In genomic region chr9:107936215-107936822, GRCm38 (mm10) we compare ENCODE assay signal across 9 mouse cellular contexts. TPM values are rescaled to one million over a fixed set of nuclear protein-coding genes. Genes with fewer than 3 reads are reported as not detected.
A peak's percentile ranks its signal among the peaks of the same experiment; 100 is the strongest.
DNase-seq lines count a peak whose midpoint lies in the region; ATAC-seq and TF ChIP-seq lines count a peak whose summit lies in the region.
"Had no signal": no experiment of that assay in that cellular context is flagged by ENCODE, and none has a peak within 500 bp of the region (broad histone marks: within the 10 kb centered on the region; RNA-seq: fewer than 3 reads in every experiment).

No protein-coding gene starts in this region.

- H3K4me2 ChIP-seq in heart, embryonic 15.5 days = peak overlapping the region; percentile 88
- peak overlapping the region; percentile 97 for H3K4me2 ChIP-seq in hindbrain, embryonic 12.5 days (replicated peaks)
- peak overlapping the region; percentile 38 for H3K4me2 ChIP-seq in liver, embryonic 14.5 days (ENCODE audit: low read depth)

- no peak for TF ChIP-seq EP300 in liver, embryonic 14.5 days (IDR thresholded peaks at IDR 0.05; ENCODE audit: low read depth)

- no peaks in the 10 kb centered on the region for H3K9me3 ChIP-seq in heart, embryonic 15.5 days (replicated peaks)
- no peaks in the 10 kb centered on the region for H3K9me3 ChIP-seq in hindbrain, embryonic 12.5 days (replicated peaks)
- no peaks in the 10 kb centered on the region for H3K9me3 ChIP-seq in liver, embryonic 14.5 days (ENCODE audit: control insufficient read depth, low read length)

- H3K4me3 ChIP-seq in heart, embryonic 15.5 days = peak overlapping the region; percentile 50
- H3K4me3 ChIP-seq in cortical plate, adult 2 months (ENCODE audit: insufficient read depth, low read length) = peak overlapping the region; percentile 87
- H3K4me3 ChIP-seq in hindbrain, embryonic 12.5 days = peak overlapping the region; percentile 44
- H3K4me3 ChIP-seq in liver, embryonic 14.5 days (ENCODE audit: insufficient read depth in 1 of 2, low read depth in 2 of 2, low read length in 2 of 2) = peak overlapping the region; percentile 9 to 12; a peak in 2 of 4 replicates

- 3% methylated on average over 29 of the region's 29 CpGs for WGBS in heart, embryonic 15.5 days
- under 1% methylated on average over 29 of the region's 29 CpGs for WGBS in hindbrain, embryonic 12.5 days
- 7% methylated on average over 29 of the region's 29 CpGs for WGBS in liver, embryonic 14.5 days (ENCODE audit: insufficient replicate concordance)

- peaks cover 13% of the 10 kb centered on the region for H3K4me1 ChIP-seq in heart, embryonic 15.5 days (replicated peaks)
- H3K4me1 ChIP-seq in cortical plate, adult 2 months (ENCODE audit: control insufficient read depth, insufficient read depth, low read length) = peaks cover 14% of the 10 kb centered on the region
- peaks cover 27% of the 10 kb centered on the region for H3K4me1 ChIP-seq in hindbrain, embryonic 12.5 days
- no peaks in the 10 kb centered on the region for H3K4me1 ChIP-seq in liver, embryonic 14.5 days (replicated peaks; ENCODE audit: control insufficient read depth in 2 of 2, insufficient read depth in 2 of 2, low read length in 1 of 2)

- H3K9ac ChIP-seq in heart, embryonic 15.5 days = peak overlapping the region; percentile 34
- H3K9ac ChIP-seq in hindbrain, embryonic 12.5 days = peak overlapping the region; percentile 70
- H3K9ac ChIP-seq in liver, embryonic 14.5 days (replicated peaks) = no peak overlapping the region

- no peak for TF ChIP-seq POLR2A in cortical plate, adult 2 months (IDR thresholded peaks at IDR 0.05; ENCODE audit: extremely low read depth, insufficient read depth, low read length)

- no peak overlapping the region for H3K27ac ChIP-seq in heart, embryonic 15.5 days
- peak overlapping the region; percentile 83 for H3K27ac ChIP-seq in cortical plate, adult 2 months (ENCODE audit: insufficient read depth, low read length)
- no peak overlapping the region; the same call in 1 of the 2 replicates for H3K27ac ChIP-seq in hindbrain, embryonic 12.5 days
- H3K27ac ChIP-seq in liver, embryonic 14.5 days = no peak overlapping the region

- DNase-seq in heart, adult 8-10 months (ENCODE audit: low spot score) = no peak
- no peak for DNase-seq in liver, embryonic 14.5 days (ENCODE audit: low read depth in 3 of 3, low spot score in 3 of 3)
- peak; percentile 63 for DNase-seq in right cerebral cortex, postnatal 4 days
- DNase-seq in ovary, postnatal 10 days (ENCODE audit: low spot score) = no peak
- DNase-seq in ovary, adult 18-20 months (ENCODE audit: low spot score) = no peak

- TF ChIP-seq CTCF in cortical plate, adult 2 months (IDR thresholded peaks at IDR 0.05; ENCODE audit: extremely low read depth, insufficient read depth, low read length) = no peak
- TF ChIP-seq CTCF in liver, embryonic 14.5 days (IDR thresholded peaks at IDR 0.05; ENCODE audit: low read depth) = no peak

- H3K36me3 ChIP-seq in heart, embryonic 15.5 days = no peaks in the 10 kb centered on the region
- no peaks in the 10 kb centered on the region for H3K36me3 ChIP-seq in hindbrain, embryonic 12.5 days
- no peaks in the 10 kb centered on the region for H3K36me3 ChIP-seq in liver, embryonic 14.5 days (replicated peaks; ENCODE audit: control insufficient read depth, insufficient read depth, low read depth)

- peaks cover 61% of the 10 kb centered on the region for H3K27me3 ChIP-seq in heart, embryonic 15.5 days
- H3K27me3 ChIP-seq in hindbrain, embryonic 12.5 days = peaks cover 32% of the 10 kb centered on the region
- H3K27me3 ChIP-seq in liver, embryonic 14.5 days (ENCODE audit: control insufficient read depth, insufficient read depth, low read length) = peaks cover 41% of the 10 kb centered on the region

- peak; percentile 15; the same call in 1 of the 2 replicates for ATAC-seq in heart, embryonic 15.5 days (replicated peaks; ENCODE audit: insufficient number of reproducible peaks, insufficient read depth, low FRiP score, low read depth)
- peak; percentile 71 for ATAC-seq in hindbrain, embryonic 12.5 days (ENCODE audit: low FRiP score)
- ATAC-seq in liver, embryonic 14.5 days (ENCODE audit: insufficient read depth) = no peak

RNA-seq across cellular contexts. Expression of gene Camkv, which starts 0.8 kb away (rescaled TPM):
- 0.20 and 0.77 TPM in 2 replicates for polyA plus RNA-seq in heart, embryonic 15.5 days (2015; fragmentation: Nextera tagmentation; extraction: Ambion mirVana)
- total RNA-seq in heart, adult 8-10 months (2022) = under 1 TPM in 2 of 4 experiments, not detected in 2; 0.16 to 0.66 TPM
- 459 and 489 TPM in 2 replicates for polyA plus RNA-seq in cortical plate, adult 2 months (2012; rRNA removed)
- 7.3 and 7.9 TPM in 2 replicates for polyA plus RNA-seq in hindbrain, embryonic 12.5 days (2016; fragmentation: Nextera tagmentation; extraction: Ambion mirVana)
- 0.10 and 0.18 TPM in 2 replicates for polyA plus RNA-seq in liver, embryonic 14.5 days (2012; rRNA removed)
- not detected in 2 replicates for polyA plus RNA-seq in liver, embryonic 14.5 days (2014; fragmentation: Nextera tagmentation; extraction: Ambion mirVana)

RNA-seq across cellular contexts. Expression of gene Actl11, which starts 8.1 kb away (rescaled TPM):
- not detected in 2 replicates for polyA plus RNA-seq in heart, embryonic 15.5 days (2015; fragmentation: Nextera tagmentation; extraction: Ambion mirVana)
- not detected for total RNA-seq in heart, adult 8-10 months (2022)
- not detected in 2 replicates for polyA plus RNA-seq in cortical plate, adult 2 months (2012; rRNA removed)
- polyA plus RNA-seq in hindbrain, embryonic 12.5 days (2016; fragmentation: Nextera tagmentation; extraction: Ambion mirVana) = not detected in 2 replicates
- not detected in 2 replicates for polyA plus RNA-seq in liver, embryonic 14.5 days (2012; rRNA removed)
- not detected in 2 replicates for polyA plus RNA-seq in liver, embryonic 14.5 days (2014; fragmentation: Nextera tagmentation; extraction: Ambion mirVana)
- total RNA-seq: left cerebral cortex, adult 18-20 months had no signal

RNA-seq across cellular contexts. Expression of gene Traip, which starts 13.6 kb away (rescaled TPM):
- polyA plus RNA-seq in heart, embryonic 15.5 days (2015; fragmentation: Nextera tagmentation; extraction: Ambion mirVana) = 10.1 and 13.0 TPM in 2 replicates
- total RNA-seq in heart, adult 8-10 months (2022) = 1 to 10 TPM in 1 of 4 experiments, under 1 TPM in 3; 0.33 to 1.6 (median 0.80) TPM
- 11.1 and 15.7 TPM in 2 replicates for polyA plus RNA-seq in cortical plate, adult 2 months (2012; rRNA removed)
- polyA plus RNA-seq in hindbrain, embryonic 12.5 days (2016; fragmentation: Nextera tagmentation; extraction: Ambion mirVana) = 15.8 and 17.4 TPM in 2 replicates
- polyA plus RNA-seq in liver, embryonic 14.5 days (2012; rRNA removed) = 5.3 and 7.4 TPM in 2 replicates
- 13.3 and 18.1 TPM in 2 replicates for polyA plus RNA-seq in liver, embryonic 14.5 days (2014; fragmentation: Nextera tagmentation; extraction: Ambion mirVana)

RNA-seq across cellular contexts. Expression of gene Mst1r, which starts 29.6 kb away (rescaled TPM):
- polyA plus RNA-seq in heart, embryonic 15.5 days (2015; fragmentation: Nextera tagmentation; extraction: Ambion mirVana) = 2.1 and 4.1 TPM in 2 replicates
- total RNA-seq in heart, adult 8-10 months (2022) = 1 to 10 TPM; 1.3 to 3.7 (median 2.1) TPM
- 2.0 and 2.4 TPM in 2 replicates for polyA plus RNA-seq in cortical plate, adult 2 months (2012; rRNA removed)
- polyA plus RNA-seq in hindbrain, embryonic 12.5 days (2016; fragmentation: Nextera tagmentation; extraction: Ambion mirVana) = 2.0 and 2.3 TPM in 2 replicates
- polyA plus RNA-seq in liver, embryonic 14.5 days (2012; rRNA removed) = 1.2 and 1.7 TPM in 2 replicates
- 0.37 TPM in 2 replicates for polyA plus RNA-seq in liver, embryonic 14.5 days (2014; fragmentation: Nextera tagmentation; extraction: Ambion mirVana)

RNA-seq across cellular contexts. Expression of gene Uba7, which starts 39.0 kb away (rescaled TPM):
- polyA plus RNA-seq in heart, embryonic 15.5 days (2015; fragmentation: Nextera tagmentation; extraction: Ambion mirVana) = 22.6 and 32.8 TPM in 2 replicates
- 10 to 100 TPM in 3 of 4 experiments, 1 to 10 TPM in 1; 8.8 to 20.8 (median 13.5) TPM for total RNA-seq in heart, adult 8-10 months (2022)
- polyA plus RNA-seq in cortical plate, adult 2 months (2012; rRNA removed) = 13.5 and 14.9 TPM in 2 replicates
- 11.5 and 12.7 TPM in 2 replicates for polyA plus RNA-seq in hindbrain, embryonic 12.5 days (2016; fragmentation: Nextera tagmentation; extraction: Ambion mirVana)
- 69.4 and 83.3 TPM in 2 replicates for polyA plus RNA-seq in liver, embryonic 14.5 days (2012; rRNA removed)
- 49.1 and 54.2 TPM in 2 replicates for polyA plus RNA-seq in liver, embryonic 14.5 days (2014; fragmentation: Nextera tagmentation; extraction: Ambion mirVana)

Comparison
In these comparisons a context has a peak if more than half of its experiments do, and no peak if none do; other contexts are left out.
1. H3K4me2 ChIP-seq: peak in every context shown above with its lines; median percentile 97 in hindbrain, embryonic 12.5 days; 88 in heart, embryonic 15.5 days; 38 in liver, embryonic 14.5 days.
2. H3K4me3 ChIP-seq: peak in every context shown above with its lines; median percentile 87 in cortical plate, adult 2 months; 50 in heart, embryonic 15.5 days; 44 in hindbrain, embryonic 12.5 days; 10 in liver, embryonic 14.5 days.
3. RNA of gene Camkv, which starts 0.8 kb away (polyA plus RNA-seq): 459 to 489 TPM in cortical plate, adult 2 months; 7.3 to 7.9 TPM in hindbrain, embryonic 12.5 days, 0.20 to 0.77 TPM in heart, embryonic 15.5 days and 0.10 to 0.18 TPM in liver, embryonic 14.5 days; every median in the first group is over 10 times any median in the second.